Mouse (Mus musculus) embryonic facial prominence, embryonic 10.5 days (tissue): ENCODE measurements around the gene Eif4e2. TPM values are rescaled to one million over a fixed set of nuclear protein-coding genes. Genes with fewer than 3 reads are reported as not detected.

Experiments
- DNase-seq: peaks from one replicate; pipeline ENCODE4 v3.0.0-alpha.2; 2017; ENCODE audit warnings: low spot score
- H3K27ac ChIP-seq: fragments of 300-500 bp; sonication (generic); replicated peaks from 2 replicates; pipeline ENCODE4 v1.5.1; 2016; ENCODE audit warnings: mild to moderate bottlenecking
- H3K27me3 ChIP-seq: fragments of 300-500 bp; sonication (generic); replicated peaks from 2 replicates; pipeline ENCODE4 v1.6.1; 2016; ENCODE audit warnings: low read depth, mild to moderate bottlenecking; ENCODE audit not compliant: poor library complexity, severe bottlenecking
- H3K36me3 ChIP-seq: fragments of 300-500 bp; sonication (generic); replicated peaks from 2 replicates; pipeline ENCODE4 v1.6.1; 2016; ENCODE audit warnings: mild to moderate bottlenecking, moderate library complexity
- H3K4me1 ChIP-seq: fragments of 300-500 bp; sonication (generic); 2 replicates; pipeline ENCODE4 v1.6.1; 2016
- H3K4me3 ChIP-seq: fragments of 300-500 bp; sonication (generic); 2 replicates; pipeline ENCODE4 v1.5.1; 2016; ENCODE audit warnings: mild to moderate bottlenecking, moderate library complexity
- H3K9me3 ChIP-seq: fragments of 300-500 bp; sonication (generic); 2 replicates; pipeline ENCODE4 v1.6.1; 2016; ENCODE audit warnings: mild to moderate bottlenecking
- WGBS: fragments of 180-500 bp; shearing (Covaris S2); methylation state at CpG from one replicate; pipeline ENCODE4 v1.1.7; 2016; 5-methylcytosine and 5-hydroxymethylcytosine counted together
- polyA plus RNA-seq: library from polyadenylated mRNA; unstranded; fragments of >200 nt; fragmentation: Nextera tagmentation; extraction: Ambion mirVana; gene quantifications from 2 replicates; pipeline ENCODE4 v1.2.1, GENCODE M21; 2016

Eif4e2 gene
- polyA plus RNA-seq, 1 experiment from 2014 or later: 185 TPM

DNA sequence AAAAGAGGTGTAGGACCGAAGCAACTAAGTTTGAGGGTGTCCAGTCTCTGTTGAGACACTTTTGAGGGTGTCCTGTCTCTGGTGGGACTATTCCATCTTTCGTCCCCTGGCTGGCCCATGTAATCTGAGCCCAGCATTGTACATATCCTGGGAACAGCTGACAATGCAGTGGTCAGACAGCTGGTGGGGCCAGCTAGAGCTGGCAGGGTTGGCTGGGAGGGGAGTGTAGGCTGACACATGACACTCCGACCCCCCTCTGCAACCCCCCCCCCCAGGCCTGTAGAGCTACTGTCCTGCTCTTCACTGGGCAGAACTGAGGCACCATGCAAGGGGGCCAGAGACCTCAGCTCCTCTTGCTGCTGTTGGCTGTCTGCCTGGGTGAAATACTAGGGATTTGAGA is 8.2 kb upstream of the Eif4e2 start:
- no peaks in the 10 kb centered on the region for H3K9me3 ChIP-seq
- H3K27ac ChIP-seq: peak overlapping the region; percentile 12; the same call in 1 of the 2 replicates
- H3K36me3 ChIP-seq: no peaks in the 10 kb centered on the region
- H3K4me1 ChIP-seq: peaks cover 18% of the 10 kb centered on the region
- H3K27me3 ChIP-seq: peaks cover 40% of the 10 kb centered on the region
- 41% methylated on average over 3 of the region's 3 CpGs for WGBS
- DNase-seq: no peak
- peak overlapping the region; percentile 17; the same call in 1 of the 2 replicates for H3K4me3 ChIP-seq

DNA sequence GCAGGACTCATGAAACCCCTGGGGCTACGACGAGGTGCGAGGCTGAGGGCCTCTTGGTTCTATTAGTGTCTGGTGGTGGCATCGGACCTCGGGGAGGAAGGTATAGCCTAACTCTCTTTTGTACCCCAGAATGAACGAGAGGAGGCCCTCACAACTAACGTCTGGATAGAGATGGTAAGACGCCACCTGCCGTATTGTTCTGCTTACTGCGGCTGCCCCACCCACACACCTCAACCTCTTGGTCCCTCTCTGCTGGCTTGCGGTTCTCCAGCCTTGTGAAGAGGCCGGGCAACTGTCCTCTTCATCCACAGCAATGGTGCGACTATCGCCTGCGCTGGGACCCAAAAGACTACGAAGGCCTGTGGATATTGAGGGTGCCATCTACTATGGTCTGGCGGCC is 7.4 kb upstream of the Eif4e2 start:
- Histone ChIP-seq H3K36me3 (no peaks in the 10 kb centered on the region), H3K4me1 (peaks cover 18% of the 10 kb centered on the region), H3K9me3 (no peaks in the 10 kb centered on the region), H3K27ac (no peak overlapping the region), H3K4me3 (0 out of 2 replicates have a peak overlapping the region, but pooled peaks have one; percentile 17), H3K27me3 (peaks cover 40% of the 10 kb centered on the region)
- DNase-seq: no peak
- WGBS: 21% methylated on average over 17 of the region's 17 CpGs

DNA sequence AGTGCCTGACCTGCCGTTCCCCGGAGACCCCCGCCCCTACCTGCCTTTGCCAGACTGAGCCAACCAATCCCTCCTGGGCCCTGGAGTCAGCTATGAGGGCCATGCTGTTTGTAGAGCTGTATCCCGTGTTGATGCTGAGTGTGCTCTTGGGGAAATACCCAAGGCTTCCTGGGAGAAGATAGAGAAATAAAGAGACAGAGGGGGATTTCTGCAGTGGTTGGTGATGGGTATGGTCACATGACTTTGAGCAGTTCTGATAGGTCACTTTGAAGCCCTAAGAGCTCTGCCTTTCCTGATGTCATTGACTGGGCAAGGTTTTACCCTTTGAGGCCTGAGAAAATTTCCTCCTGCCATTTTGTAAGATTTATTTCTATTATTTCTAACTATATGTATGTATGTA is 2.3 kb upstream of the Eif4e2 start:
- peaks cover 28% of the 10 kb centered on the region for H3K4me1 ChIP-seq
- WGBS: 82% methylated on average over 4 of the region's 4 CpGs
- H3K4me3 ChIP-seq: no peak overlapping the region
- no peaks in the 10 kb centered on the region; the same call in 1 of the 2 replicates for H3K36me3 ChIP-seq
- no peak overlapping the region for H3K27ac ChIP-seq
- no peaks in the 10 kb centered on the region for H3K9me3 ChIP-seq
- DNase-seq: no peak
- H3K27me3 ChIP-seq: peaks cover 22% of the 10 kb centered on the region

DNA sequence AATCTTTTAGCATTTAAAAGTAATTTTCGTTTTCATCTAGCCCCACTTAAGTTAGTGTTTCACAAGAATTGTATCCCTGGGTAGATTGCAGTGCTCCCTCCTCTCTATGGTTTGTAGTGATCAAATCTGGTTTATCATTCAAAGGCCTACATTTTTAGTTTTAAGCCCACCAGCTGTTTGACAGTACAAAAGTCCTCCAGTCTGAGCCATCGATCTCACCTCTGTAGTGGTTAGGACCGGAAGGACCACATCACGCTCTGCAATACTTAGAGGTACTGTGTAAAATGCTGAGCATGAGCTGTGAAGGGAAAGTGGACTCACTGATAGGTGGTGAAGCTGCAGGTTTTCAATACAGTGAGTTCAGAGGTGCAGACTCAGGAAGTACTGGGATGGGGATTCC is 1.0 kb downstream of the Eif4e2 start:
- WGBS: 40% methylated on average over 4 of the region's 4 CpGs
- Histone ChIP-seq H3K27ac (peak overlapping the region; percentile 99), H3K36me3 (peaks cover 20% of the 10 kb centered on the region), H3K4me3 (peak overlapping the region; percentile 85), H3K4me1 (peaks cover 30% of the 10 kb centered on the region), H3K27me3 (no peaks in the 10 kb centered on the region), H3K9me3 (no peaks in the 10 kb centered on the region)
- DNase-seq: no peak

DNA sequence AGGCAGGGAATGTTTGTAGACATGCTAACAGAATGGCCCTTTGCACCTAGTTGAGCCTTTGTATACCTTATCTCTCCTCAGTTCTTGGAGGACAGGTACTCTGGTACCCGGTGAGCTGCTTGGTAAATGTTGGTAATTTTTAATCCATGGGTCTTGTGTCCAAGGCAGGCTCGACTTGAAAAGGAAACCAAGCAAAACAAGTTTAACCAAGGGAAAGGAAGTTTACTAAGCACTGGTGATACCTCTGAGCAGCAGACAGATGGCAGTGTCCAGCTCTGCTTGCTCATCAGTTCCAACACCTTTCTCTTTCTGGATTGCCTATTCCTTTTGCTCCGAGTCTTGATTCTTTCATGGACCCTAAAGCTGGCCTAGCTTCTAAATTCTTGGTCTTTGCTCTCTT is 4.2 kb downstream of the Eif4e2 start:
- Histone ChIP-seq H3K27ac (no peak overlapping the region), H3K27me3 (no peaks in the 10 kb centered on the region), H3K4me1 (peaks cover 28% of the 10 kb centered on the region), H3K4me3 (no peak overlapping the region), H3K36me3 (peaks cover 52% of the 10 kb centered on the region), H3K9me3 (no peaks in the 10 kb centered on the region)
- no peak for DNase-seq
- WGBS: 70% methylated on average over 3 of the region's 3 CpGs

DNA sequence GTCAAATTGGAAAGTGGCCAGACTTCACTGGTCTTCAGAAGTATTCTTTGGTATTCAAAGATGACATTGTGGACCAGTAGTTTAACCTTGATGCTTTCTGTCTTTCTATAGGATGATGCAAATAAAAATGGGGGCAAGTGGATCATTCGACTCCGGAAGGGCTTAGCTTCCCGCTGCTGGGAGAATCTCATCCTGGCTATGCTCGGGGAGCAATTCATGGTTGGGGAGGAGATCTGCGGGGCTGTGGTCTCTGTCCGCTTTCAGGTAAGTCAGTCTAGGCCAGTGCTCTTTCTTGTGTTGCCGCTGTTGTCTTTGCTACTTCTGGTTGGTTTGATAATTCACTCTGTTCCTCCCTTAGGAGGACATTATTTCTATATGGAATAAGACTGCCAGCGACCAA is 12.0 kb downstream of the Eif4e2 start:
- WGBS: 95% methylated on average over 8 of the region's 8 CpGs
- H3K36me3 ChIP-seq: peaks cover 100% of the 10 kb centered on the region

DNA sequence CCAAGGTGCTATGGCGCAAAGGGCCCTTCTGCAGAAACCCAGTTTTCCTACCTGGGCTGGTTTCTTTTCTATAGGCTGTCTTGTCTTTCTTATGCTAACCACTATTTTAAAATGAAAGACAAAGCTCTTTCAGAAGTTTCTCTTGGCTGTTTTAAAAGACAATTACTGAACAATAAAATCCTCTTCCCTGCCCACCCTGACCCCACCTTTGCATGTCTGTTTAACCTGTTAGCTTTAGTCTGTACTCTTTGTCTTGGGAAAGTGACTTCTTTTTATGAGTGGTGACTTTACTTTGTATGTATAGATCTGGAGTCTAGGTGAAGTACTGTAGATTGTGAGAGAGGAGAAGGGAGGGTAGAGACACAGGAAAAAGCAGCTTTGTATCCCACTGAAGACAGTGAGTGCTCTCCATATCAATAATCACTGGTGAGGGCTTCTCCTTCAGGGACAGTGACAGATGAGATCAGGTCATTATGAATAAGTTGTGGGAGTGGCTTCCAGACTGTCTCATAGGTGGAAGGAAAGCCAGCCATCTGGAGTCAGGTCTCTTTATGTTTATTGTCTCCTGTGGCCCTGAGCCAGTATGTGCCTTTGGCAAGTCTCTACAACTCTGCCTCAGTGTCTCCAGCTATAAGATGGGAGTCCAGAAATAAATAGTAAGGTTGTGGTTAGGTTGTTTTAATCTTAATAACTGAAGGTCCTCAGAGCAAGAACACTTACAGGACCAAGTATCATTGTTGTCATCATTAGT is 12.9 kb downstream of the Eif4e2 start:
- Histone ChIP-seq H3K36me3 (peaks cover 100% of the 10 kb centered on the region), H3K27me3 (no peaks in the 10 kb centered on the region), H3K4me3 (no peak overlapping the region), H3K4me1 (no peaks in the 10 kb centered on the region), H3K27ac (no peak overlapping the region), H3K9me3 (no peaks in the 10 kb centered on the region)
- no peak for DNase-seq
- 93% methylated on average over 1 of the region's 1 CpGs for WGBS

More for the DNA sequence above, 12.0 kb downstream of the Eif4e2 start:
- Histone ChIP-seq H3K4me3 (no peak overlapping the region), H3K27me3 (no peaks in the 10 kb centered on the region), H3K4me1 (no peaks in the 10 kb centered on the region), H3K27ac (no peak overlapping the region), H3K9me3 (no peaks in the 10 kb centered on the region)
- DNase-seq: no peak

DNA sequence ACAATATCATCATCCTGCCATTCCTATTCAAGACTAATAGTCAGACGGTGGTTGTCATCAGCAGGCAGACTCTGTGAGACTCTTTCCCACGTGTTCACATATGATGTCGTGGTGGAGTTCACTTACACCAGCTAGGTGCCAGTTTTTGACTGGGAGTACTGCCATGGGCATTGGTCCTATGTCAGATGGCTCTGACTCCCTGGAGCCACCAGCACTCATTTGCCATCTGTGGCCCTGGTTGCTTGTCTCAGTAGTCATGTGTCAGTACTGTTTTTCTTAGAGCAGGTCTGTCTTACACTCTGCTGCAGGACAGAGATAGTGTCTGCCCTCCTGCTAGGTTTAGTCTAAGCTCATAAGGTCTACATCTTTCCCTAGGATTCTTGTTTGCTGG is 13.4 kb downstream of the Eif4e2 start:
- H3K36me3 ChIP-seq: peaks cover 100% of the 10 kb centered on the region
- no peak for DNase-seq

DNA sequence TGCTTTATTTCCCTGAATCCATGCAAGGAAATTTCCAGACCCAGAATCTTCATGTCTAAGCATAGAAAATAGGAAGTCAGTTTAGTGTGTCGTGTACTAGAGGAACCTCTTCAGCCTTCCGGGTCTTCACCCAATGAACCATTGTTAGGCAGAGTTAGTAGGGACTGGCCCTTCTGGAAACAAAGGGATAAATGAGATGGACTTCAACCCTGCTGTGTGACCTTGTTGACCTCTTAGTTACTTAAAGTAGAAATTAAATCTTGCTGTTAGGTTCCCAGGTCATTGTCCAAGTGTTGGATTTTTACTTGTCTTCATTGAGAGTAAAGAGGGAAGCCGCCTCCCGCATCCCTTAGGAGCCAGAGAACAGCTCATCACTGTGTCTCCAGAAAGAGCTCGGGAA is 16.9 kb downstream of the Eif4e2 start:
- WGBS: 82% methylated on average over 5 of the region's 5 CpGs
- no peak overlapping the region for H3K27ac ChIP-seq
- DNase-seq: no peak
- H3K36me3 ChIP-seq: peaks cover 99% of the 10 kb centered on the region
- H3K4me1 ChIP-seq: no peaks in the 10 kb centered on the region
- no peaks in the 10 kb centered on the region for H3K9me3 ChIP-seq
- H3K27me3 ChIP-seq: no peaks in the 10 kb centered on the region
- no peak overlapping the region for H3K4me3 ChIP-seq

More for the DNA sequence above, 13.4 kb downstream of the Eif4e2 start:
- no peaks in the 10 kb centered on the region for H3K27me3 ChIP-seq
- no peak overlapping the region for H3K4me3 ChIP-seq
- no peaks in the 10 kb centered on the region for H3K4me1 ChIP-seq
- WGBS: 90% methylated on average over 3 of the region's 3 CpGs
- H3K27ac ChIP-seq: no peak overlapping the region
- H3K9me3 ChIP-seq: no peaks in the 10 kb centered on the region

DNA sequence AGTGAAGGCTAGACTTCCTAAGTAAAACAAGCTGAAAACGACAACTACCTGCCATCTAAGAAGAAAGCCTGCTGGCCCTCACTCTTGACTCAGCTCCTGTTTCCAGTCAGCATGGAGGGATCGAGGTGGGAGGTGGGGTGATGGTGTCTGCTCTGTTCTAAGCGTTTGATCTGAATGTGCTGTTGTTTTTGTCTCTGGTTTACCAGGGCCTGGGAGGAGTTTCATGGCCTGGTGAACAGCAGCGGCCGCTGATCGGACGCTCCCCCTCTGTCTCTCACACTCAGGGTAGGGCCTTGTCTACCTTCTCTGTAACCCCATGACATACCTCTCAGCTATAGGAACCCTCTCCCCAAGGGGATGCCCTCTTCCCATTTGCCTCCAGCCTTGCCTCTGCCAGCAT is 18.5 kb downstream of the Eif4e2 start:
- DNase-seq: no peak
- Histone ChIP-seq H3K4me3 (no peak overlapping the region), H3K36me3 (peaks cover 99% of the 10 kb centered on the region), H3K27ac (no peak overlapping the region), H3K27me3 (no peaks in the 10 kb centered on the region), H3K4me1 (no peaks in the 10 kb centered on the region), H3K9me3 (no peaks in the 10 kb centered on the region)
- WGBS: 82% methylated on average over 7 of the region's 7 CpGs

DNA sequence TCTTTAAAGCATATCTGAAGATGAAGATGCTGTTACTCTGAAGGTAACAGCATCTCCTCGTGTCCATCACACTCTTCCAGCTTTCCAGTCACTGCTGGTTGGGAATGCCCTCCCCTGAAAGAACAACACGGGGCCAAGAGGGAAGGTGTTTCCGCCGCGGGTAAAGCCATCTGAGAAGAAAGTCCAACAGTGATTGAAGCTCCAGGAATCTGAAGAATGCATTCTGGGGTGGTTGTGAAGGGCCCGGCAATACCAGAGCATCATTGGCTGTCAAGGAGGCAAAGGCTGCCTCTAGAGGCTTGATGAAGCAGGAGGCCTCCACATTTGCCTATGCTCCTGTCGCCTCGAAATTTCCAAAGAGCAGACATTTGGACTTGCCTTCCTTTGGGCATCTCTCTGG is 25.3 kb downstream of the Eif4e2 start:
- peaks cover 64% of the 10 kb centered on the region for H3K36me3 ChIP-seq
- no peak for DNase-seq
- WGBS: 69% methylated on average over 8 of the region's 8 CpGs
- H3K27ac ChIP-seq: no peak overlapping the region
- no peaks in the 10 kb centered on the region for H3K4me1 ChIP-seq
- H3K4me3 ChIP-seq: no peak overlapping the region
- no peaks in the 10 kb centered on the region for H3K27me3 ChIP-seq
- no peaks in the 10 kb centered on the region for H3K9me3 ChIP-seq

DNA sequence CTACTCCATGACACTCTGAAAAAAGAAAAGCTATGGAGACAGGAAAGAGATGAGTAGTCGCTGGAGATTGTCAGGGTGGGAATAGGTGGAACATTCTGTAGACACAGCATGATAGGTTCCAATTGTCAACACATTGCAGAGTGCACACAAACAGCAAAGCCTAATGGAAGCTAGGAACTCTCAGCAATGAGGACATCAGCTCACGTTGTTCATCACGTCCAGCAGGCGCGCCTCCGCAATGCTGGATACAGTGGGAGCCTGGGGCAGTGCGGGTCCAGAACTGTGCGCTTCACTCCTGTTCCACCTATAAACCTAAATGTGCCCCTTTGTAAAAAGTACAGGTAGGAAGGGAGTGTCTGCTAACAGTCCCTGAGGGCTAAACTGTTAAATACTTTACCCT is 29.3 kb downstream of the Eif4e2 start:
- Histone ChIP-seq H3K36me3 (peaks cover 25% of the 10 kb centered on the region), H3K9me3 (no peaks in the 10 kb centered on the region), H3K27ac (no peak overlapping the region), H3K27me3 (no peaks in the 10 kb centered on the region), H3K4me1 (peaks cover 7% of the 10 kb centered on the region), H3K4me3 (no peak overlapping the region)
- 89% methylated on average over 8 of the region's 8 CpGs for WGBS
- DNase-seq: no peak

DNA sequence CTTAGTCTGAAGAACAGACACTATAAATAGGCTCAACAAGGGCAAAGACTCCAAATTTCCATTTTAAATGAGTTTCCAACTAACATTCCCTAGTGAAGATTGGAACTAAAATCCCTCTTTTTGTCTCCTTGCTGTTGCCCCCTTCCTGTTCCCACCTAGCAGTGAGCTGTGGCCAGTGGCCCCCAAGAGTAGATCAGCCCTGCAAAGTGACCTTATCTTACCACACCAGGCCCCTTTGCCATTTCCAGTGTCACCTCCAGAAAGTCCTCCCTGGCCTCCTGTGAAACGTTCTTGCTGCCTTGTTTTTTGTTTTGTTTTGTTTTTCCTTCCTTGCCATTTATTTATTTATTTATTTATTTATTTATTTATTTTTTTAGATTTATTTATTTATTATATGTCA is 31.7 kb downstream of the Eif4e2 start:
- WGBS: 43% methylated on average over 1 of the region's 1 CpGs
- H3K36me3 ChIP-seq: 0 out of 2 replicates have a peak, but pooled peaks cover under 1% of the 10 kb centered on the region
- H3K4me1 ChIP-seq: peaks cover 7% of the 10 kb centered on the region
- DNase-seq: no peak
- no peak overlapping the region for H3K4me3 ChIP-seq
- no peaks in the 10 kb centered on the region for H3K9me3 ChIP-seq
- no peak overlapping the region for H3K27ac ChIP-seq
- H3K27me3 ChIP-seq: no peaks in the 10 kb centered on the region
